Mouse (Mus musculus) spleen, postnatal 14 days (tissue): ENCODE measurements at regions not wholly inside any gene's neighbourhood (a gene's known extent, or its start where the extent isn't known, plus 50 kb on each side); places are given as distances from the start of the nearest gene placed in this dataset.

ENCODE experiments used
- DNase-seq, 2 experiments: peaks; one replicate each; pipeline ENCODE4 v3.0.0; 2021 to 2022; ENCODE audit warnings: low spot score in 2 of 2

DNA sequence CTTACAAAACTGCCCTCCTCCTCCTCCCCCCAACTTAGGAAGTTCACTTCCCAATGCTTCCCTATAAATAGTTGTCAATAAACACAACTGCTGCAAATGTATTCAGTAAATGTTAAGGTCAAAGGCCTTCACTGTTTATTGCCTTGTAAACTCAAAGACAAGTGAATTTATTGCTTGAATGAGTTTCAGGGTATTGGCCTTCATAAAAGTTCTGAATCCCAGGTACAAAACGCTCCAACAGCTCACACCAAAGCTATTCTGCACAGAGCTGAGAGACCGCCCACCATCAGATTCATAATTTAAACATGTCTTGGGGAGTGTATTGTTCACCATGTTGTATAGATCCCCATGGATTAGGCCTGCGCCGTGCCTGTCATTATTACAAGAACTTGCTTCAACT lies 53.9 kb upstream of the Cdkn3 start:
- no peak for DNase-seq

- DNase-seq = no peak
Observed at GRCm38 (mm10) chr14:46704316-46704751, 56.0 kb upstream of the Cdkn3 start.

- DNase-seq = peak in 1 of 2 experiments; percentile 14
Observed at GRCm38 (mm10) chr14:46702669-46703435, 57.5 kb upstream of the Cdkn3 start.

DNA sequence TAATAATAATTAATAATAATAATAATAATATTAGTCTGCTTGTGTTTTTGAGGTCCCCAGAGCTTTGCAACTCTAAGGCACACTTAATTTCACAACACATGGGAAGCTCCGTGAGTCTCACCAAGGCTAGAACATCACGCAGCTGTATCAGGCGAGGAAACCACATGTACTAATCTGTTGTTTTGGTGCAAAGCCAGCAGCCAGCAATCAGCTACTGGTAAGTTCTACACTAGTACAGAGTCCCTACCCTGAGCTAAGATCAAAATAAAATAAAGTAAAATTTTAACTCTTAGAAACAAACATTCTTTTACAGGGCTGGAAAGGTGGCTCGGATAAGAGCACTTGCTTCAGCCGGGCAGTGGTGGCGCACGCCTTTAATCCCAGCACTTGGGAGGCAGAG lies 67.8 kb upstream of the Cdkn3 start:
- DNase-seq = no peak

GRCm38 (mm10) chr14:46692067-46692466 lies 68.3 kb upstream of the Cdkn3 start:
- no peak for DNase-seq

- DNase-seq = no peak
Observed at GRCm38 (mm10) chr14:46682728-46683127, 77.6 kb upstream of the Cdkn3 start.

GRCm38 (mm10) chr14:46678935-46679334 lies 81.4 kb upstream of the Cdkn3 start:
- no peak for DNase-seq

DNA sequence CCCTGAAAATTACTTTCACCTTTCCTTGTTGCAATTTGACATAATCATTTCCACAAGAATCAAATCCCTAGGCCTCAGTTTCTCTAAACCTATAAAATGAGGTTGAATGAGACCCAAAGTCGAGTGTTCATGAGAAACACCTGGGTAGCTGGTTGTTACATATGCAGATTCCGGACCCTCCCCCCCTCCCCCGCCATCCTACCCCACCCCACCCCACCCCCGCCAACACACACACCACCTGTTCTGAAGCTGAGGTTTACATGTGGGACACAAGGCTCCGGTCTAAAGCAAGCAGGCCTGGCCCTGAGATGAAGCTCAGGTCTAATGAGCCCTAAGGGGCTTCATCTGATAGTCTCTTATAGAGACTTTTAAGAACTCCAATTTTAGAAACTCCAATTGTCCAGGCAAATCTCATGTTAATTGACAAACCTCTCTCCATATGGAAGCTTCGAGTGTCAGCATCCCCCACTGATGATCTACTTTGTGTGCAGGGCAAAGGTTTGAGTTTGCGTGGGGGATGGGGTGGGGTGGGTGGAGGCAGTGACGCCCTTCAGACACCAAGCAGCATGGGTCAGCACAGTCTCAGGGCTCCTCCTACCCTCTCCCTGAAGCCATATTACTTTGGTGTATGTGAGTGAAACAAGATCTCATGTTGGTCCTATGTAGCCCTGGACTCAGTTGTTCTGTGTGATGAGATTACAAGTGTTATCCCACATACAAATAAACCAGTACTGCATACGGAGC lies 88.7 kb upstream of the Cdkn3 start:
- no peak for DNase-seq

GRCm38 (mm10) chr14:46671062-46671461 lies 89.3 kb upstream of the Cdkn3 start:
- DNase-seq = no peak

DNA sequence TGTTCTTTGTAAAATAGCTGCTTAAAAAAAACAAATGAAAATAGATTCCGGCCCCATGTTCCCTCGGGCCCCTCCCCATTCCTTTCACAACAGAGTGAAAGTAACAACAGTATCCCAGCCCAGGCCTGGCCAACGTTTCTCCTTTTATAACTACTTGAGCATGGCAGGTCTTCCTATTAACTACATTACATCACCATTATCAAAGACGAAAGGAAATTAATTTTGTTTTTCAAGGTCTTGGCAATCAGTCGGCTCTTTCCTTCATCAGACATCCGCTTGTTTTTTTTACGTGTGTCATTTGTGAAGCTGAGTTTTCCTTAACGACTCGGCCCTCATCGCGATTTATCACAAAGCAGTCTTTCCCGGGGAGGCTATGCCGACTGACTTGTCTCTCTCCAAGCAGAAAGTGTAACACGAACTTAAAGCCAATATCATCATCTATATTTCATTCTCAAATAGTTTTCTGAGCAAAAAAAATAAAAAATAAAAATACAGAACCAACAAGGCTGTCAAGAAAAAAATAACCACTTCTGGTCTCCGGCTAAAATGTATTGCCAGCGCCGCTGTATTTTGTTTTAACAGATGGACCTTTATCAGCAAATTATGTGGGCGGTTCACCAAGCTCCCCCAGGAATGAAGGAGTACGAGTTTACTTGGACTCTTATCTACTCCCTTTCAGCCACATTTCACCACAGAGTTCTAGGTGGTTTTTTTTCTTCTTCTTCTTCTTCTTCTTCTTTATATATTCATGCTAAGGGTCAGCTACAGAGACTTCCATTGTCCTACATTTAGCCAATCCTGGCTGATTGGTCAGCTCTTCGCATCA lies 89.9 kb upstream of the Cdkn3 start:
- no peak for DNase-seq

DNA sequence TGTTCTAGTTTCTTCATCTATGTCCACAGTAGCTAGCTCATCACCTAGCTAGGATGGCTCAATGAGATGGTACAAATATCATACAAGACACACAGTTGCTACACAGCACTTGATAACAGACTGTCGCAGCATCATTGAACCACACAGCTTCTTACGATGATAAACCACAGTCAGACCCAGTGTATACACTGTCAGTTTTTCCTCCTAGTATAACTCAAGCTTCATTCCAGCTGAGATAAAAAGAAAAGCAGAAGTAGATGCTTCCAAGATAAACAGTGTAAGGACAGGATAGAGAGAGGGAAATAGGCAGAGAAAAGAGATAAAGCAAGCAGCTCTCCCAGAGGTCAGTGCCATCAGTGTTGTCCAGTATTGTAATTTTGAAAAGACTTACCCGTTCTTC lies 92.1 kb upstream of the Cdkn3 start:
- DNase-seq = no peak

- DNase-seq = no peak
Observed at GRCm38 (mm10) chr14:46664305-46664704, 96.0 kb upstream of the Cdkn3 start.

DNA sequence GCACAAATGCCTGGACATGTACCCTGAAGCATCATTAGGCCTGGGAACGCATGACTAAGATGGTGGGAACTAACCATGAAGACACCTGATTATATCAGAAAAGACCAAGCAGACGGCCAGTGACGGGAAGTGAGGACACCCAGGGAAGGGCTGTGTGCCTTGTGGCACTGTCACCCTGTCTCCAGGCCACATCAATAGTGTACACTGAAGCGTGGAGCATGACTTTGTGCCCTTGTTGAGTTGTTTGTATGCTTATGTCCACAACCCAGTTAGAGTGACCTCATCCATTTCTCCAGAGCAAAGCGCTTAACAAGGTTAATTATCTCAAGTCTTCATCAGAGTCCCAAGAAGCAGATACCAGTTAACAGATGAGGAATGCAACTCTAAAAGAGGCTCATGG lies 96.8 kb upstream of the Cdkn3 start:
- DNase-seq = no peak

- no peak for DNase-seq
Observed at GRCm38 (mm10) chr14:46661792-46662545, 98.4 kb upstream of the Cdkn3 start.

- no peak for DNase-seq
Observed at GRCm38 (mm10) chr14:46661118-46661791, 99.1 kb upstream of the Cdkn3 start.

DNA sequence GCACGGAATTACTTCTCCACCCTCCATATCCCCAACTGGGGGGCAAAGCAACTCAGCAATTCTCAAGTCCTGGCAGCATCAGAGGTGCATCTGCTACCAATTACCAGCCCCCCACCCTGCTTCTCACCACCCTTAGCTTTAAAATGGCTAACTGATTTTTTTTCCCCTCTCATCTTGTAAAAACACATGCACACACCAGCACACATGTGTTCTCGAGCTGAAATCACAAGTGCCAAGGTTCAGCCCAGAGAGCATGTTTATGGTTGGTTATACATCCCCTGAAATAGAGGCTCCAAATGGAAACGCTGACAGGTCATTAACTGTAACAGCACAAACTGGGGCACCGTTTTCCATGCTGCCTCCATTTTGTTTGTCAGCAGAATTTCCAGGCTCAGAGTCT lies 101.0 kb upstream of the Cdkn3 start:
- no peak for DNase-seq

- DNase-seq = no peak
Observed at GRCm38 (mm10) chr14:46656249-46656648, 104.1 kb upstream of the Cdkn3 start.

- DNase-seq = no peak
Observed at GRCm38 (mm10) chr14:46647319-46647974, 112.9 kb upstream of the Cdkn3 start.

GRCm38 (mm10) chr14:46646673-46647318 lies 113.5 kb upstream of the Cdkn3 start:
- DNase-seq = no peak
